Mouse (Mus musculus): Measurements from ENCODE around the gene Sprr2j-ps. TPM values are rescaled to one million over a fixed set of nuclear protein-coding genes. Genes with fewer than 3 reads are reported as not detected.

Gene Sprr2j-ps
- total RNA-seq (2022): not detected

DNA sequence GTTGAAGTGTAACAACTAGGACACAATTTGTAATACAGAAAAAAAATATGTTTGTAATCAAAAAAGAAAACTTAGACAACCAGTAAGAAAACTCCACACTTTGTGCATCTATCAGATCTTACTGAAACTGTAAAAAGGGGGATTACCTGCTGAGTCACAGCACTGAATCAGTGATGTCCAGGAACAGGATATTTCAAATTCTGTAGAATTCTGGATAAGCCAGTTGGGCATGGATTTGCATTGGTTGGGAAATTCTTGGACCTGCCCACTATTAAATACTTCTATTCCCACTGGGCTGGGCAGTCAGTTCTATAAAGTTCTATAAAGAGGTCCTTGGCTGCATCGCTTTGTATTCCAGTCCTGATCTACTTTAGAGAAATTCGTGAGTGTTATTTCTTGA lies at the start of gene Sprr2j-ps:
TSS of gene Sprr2j-ps (plus strand) at position 301 of the 400 bp plus-strand sequence.
- no peak for DNase-seq (ENCODE audit: low spot score in 2 of 2)

DNA sequence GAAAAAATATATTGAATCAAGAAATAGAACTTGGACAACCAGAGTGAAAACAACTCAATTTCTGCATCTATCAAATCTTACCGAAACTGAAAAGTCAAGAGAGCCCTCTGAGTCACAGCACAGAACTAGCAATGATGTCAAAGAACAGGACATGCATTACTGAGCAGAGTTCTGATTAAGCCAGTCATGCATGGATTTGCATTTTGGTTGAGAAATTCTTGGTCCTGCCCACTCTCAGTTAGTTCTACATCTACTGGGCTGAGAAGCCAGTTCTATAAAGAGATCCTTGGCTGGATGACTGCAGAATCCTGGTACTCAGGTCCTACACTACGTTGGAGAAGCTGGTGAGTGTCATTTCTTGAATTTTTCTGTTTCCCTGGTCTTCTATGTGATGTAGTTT lies 44.3 kb upstream of the Sprr2j-ps start:
- no peak for DNase-seq (ENCODE audit: low spot score in 2 of 2)

DNA sequence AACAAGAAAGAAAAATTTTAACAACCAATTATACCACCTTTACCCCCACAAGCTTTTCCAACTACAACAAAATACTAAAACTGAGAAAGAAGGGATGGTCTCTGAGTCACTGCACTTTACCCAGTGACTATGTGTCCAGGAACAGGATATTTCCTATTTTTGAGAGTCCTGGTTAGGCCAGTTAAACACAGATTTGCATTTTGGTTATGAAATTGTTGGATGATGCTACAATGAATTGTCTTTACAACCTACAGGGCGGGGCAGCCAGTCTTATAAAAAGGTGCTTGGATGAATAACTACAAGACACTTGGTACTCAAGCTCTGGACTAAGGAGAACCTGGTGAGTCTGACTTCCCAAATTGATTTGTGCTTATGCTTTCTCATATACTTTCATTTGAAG lies 32.5 kb upstream of the Sprr2j-ps start, which contains the start of gene Sprr2h:
TSS of gene Sprr2h (plus strand) at position 301 of the 400 bp plus-strand sequence.
- no peak for DNase-seq (ENCODE audit: low spot score in 2 of 2)

DNA sequence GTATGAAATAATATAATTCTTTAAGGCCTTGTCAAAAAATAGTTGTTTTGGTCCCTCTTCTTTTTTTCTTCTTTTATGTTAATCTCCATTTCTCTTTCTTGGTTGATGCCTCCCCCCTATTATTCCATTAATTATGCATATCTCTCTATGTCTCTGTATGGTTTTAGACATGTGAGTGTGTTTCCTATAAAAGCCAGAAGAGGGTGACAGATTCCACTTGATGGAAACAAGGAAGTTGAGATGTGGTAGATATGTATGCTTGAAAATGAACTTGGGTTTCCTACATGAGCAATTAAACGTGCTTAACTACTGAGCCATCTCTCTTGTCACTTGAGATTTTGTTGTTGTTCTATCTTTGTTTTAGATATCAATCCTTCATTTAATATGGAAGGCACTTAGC lies 23.6 kb upstream of the Sprr2j-ps start:
- DNase-seq (ENCODE audit: low spot score in 2 of 2): no peak

- no peak for DNase-seq (ENCODE audit: low spot score in 2 of 2)
Measured at GRCm38 (mm10) chr3:92407691-92408090, 10.2 kb upstream of the Sprr2j-ps start, which contains the start of gene Sprr2i. Sprr2i (plus strand) TSS chr3:92407991.

- no peak for DNase-seq (ENCODE audit: low spot score in 2 of 2)
Measured at GRCm38 (mm10) chr3:92429323-92429722, 11.4 kb downstream of the Sprr2j-ps start, which contains the start of gene Gm9774. Gm9774 (minus strand) TSS chr3:92429423.

DNA sequence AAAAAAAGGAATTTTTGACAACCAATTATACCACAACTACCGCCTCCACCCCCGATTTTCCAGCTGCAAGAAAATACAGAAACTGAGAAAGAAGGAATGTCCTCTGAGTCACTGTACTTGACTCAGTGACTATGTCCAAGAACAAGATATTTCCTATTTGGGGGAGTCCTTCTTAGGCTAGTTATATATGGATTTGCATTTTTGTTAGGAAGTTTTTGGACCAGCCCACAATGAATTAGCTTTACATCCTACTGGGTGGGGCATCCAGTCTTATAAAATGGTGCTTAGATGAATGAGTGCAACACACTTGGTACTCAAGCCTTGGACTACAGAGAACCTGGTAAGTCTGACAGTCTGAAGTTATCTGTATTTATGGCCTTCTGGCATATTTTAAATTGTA lies 14.4 kb downstream of the Sprr2j-ps start, which contains the start of gene Sprr2k:
TSS of gene Sprr2k (plus strand) at position 301 of the 400 bp plus-strand sequence.
- no peak for DNase-seq (ENCODE audit: low spot score in 2 of 2)

DNA sequence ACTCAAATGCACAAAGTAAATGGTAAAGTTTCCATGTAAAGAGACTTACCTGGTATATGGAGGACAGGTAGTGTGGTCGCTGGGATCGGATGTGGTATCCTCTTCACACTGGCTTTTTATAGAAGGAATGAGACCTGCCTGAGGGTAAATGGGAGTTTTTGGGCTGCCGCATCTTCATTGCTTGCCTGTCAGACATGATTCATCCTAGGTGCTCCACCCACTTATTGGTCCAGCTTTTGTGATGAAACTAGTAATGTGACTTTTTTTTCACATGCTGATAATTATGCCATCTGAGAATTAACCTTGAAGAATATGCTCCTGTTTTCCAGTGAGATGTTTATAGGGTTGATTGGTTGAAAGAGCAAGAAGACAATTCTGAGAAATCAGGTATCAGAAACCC lies 20.8 kb downstream of the Sprr2j-ps start, which contains the start of gene Sprr1b:
TSS of gene Sprr1b (minus strand) at position 101 of the 400 bp plus-strand sequence.
- no peak for DNase-seq (ENCODE audit: low spot score in 2 of 2)

DNA sequence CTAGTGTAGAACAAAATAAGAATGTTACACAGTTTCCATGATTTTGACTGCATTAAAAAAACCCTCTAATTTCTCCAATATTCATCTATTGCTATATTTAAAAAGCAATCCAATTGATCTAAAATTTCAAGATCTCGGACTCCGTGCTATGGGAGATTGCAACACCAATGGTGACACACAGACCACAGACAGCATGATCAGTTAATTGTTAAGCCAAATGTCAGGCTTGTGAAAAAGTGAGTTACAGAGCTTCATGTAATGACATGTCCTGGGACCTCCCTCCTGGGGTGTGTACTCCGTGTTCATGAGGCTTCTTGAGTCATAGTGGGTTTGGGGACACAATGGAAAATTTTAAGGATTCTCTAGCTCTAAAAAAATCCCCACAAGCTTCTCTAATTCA lies 22.3 kb downstream of the Sprr2j-ps start:
- no peak for DNase-seq (ENCODE audit: low spot score in 2 of 2)

GRCm38 (mm10) chr3:92455151-92455550 lies 37.3 kb downstream of the Sprr2j-ps start:
- no peak for DNase-seq (ENCODE audit: low spot score in 2 of 2)

DNA sequence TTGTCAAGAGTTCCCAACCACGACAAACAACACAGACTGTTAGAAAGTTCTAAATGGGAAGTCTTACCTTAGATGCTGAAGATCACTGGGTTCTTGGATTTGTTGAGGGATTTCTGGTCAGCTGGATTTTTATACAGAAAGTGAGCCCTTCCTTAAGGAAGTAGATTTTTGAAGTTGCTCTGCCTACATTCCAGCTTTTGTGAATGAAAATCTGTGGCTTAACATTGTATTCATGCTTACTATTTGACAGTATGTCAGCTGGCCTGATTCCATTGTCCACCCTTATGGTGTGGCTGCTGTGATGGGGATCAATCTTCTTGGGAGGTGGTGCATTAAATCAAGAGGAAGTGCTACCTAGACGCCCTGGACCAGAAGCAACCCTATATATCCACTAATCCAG lies 40.7 kb downstream of the Sprr2j-ps start, which contains the start of gene Sprr3:
TSS of gene Sprr3 (minus strand) at position 101 of the 400 bp plus-strand sequence.
- no peak for DNase-seq (ENCODE audit: low spot score in 2 of 2)

- DNase-seq (ENCODE audit: low spot score in 2 of 2): no peak
Measured at GRCm38 (mm10) chr3:92466576-92466975, 48.7 kb downstream of the Sprr2j-ps start.

DNA sequence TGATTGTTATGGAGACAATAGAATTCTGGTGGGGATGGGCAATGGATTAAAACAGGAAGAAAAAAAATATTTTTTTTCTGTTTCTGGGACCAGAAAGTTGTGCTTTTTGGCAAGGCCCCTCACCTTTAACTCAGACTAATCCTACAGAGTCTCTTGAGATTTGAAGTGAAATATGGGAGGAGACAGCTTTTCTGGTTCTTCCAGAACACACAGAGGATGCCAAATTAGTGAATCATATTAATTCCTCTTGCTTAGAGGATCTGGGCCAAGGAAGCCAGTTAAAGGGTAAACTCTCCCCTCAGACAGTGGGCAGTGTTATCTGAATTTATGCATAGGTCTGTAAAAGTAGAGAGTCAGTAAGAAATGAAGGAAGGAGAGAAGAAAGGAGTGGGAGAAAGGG lies 49.5 kb downstream of the Sprr2j-ps start:
- DNase-seq (ENCODE audit: low spot score in 2 of 2): no peak

Other genes with a start within 250 kb of the Sprr2j-ps start
- gene Sprr2a1, start 202.3 kb upstream of the Sprr2j-ps start, total RNA-seq (2022): not detected
- gene Sprr2a2, start 202.2 kb upstream of the Sprr2j-ps start, total RNA-seq (2022): not detected
- not detected for gene Sprr2a3, start 132.7 kb upstream of the Sprr2j-ps start, total RNA-seq (2022)
- gene Sprr2b, start 101.5 kb upstream of the Sprr2j-ps start, total RNA-seq (2022): not detected
- gene Sprr2d, start 78.9 kb upstream of the Sprr2j-ps start, total RNA-seq (2022): not detected
- not detected for gene Sprr2e, start 65.9 kb upstream of the Sprr2j-ps start, total RNA-seq (2022)
- not detected for gene Sprr2f, start 52.9 kb upstream of the Sprr2j-ps start, total RNA-seq (2022)
- not detected for gene Sprr2h, start 32.4 kb upstream of the Sprr2j-ps start, total RNA-seq (2022)
- gene Sprr2i, start 10.1 kb upstream of the Sprr2j-ps start, total RNA-seq (2022): not detected
- 1 to 10 TPM in 3 of 4 experiments, not detected in 1; 2.7 to 4.8 (median 4.7) TPM for gene Gm9774, start 11.3 kb downstream of the Sprr2j-ps start, total RNA-seq (2022)
- gene Sprr2k, start 14.5 kb downstream of the Sprr2j-ps start, total RNA-seq (2022): not detected
- gene Sprr1b, start 20.7 kb downstream of the Sprr2j-ps start, total RNA-seq (2022): not detected
- not detected for gene Sprr3, start 40.6 kb downstream of the Sprr2j-ps start, total RNA-seq (2022)
- not detected for gene Sprr1a, start 67.8 kb downstream of the Sprr2j-ps start, total RNA-seq (2022)
- gene Sprr4, start 82.4 kb downstream of the Sprr2j-ps start, total RNA-seq (2022): not detected
- gene 2310046K23Rik, start 116.4 kb downstream of the Sprr2j-ps start, total RNA-seq (2022): not detected
- not detected for gene Ivl, start 155.7 kb downstream of the Sprr2j-ps start, total RNA-seq (2022)
- not detected for gene Smcp, start 170.9 kb downstream of the Sprr2j-ps start, total RNA-seq (2022)
- not detected for gene 2210017I01Rik, start 189.4 kb downstream of the Sprr2j-ps start, total RNA-seq (2022)
- not detected for gene Lce6a, start 203.6 kb downstream of the Sprr2j-ps start, total RNA-seq (2022)
- gene Lce1a1, start 230.2 kb downstream of the Sprr2j-ps start, total RNA-seq (2022): not detected
- gene Lce1b, start 238.8 kb downstream of the Sprr2j-ps start, total RNA-seq (2022): not detected

Measured in gastrocnemius, adult 8-10 months (tissue).